Mouse (Mus musculus) liver, embryonic 12.5 days (tissue): ENCODE data around the gene Gm31571. TPM values are rescaled to one million over a fixed set of nuclear protein-coding genes. Genes with fewer than 3 reads are reported as not detected.
"Not testable (repeated sequence)": the region's sequence is repeated elsewhere in the genome, so short reads cannot be mapped to it uniquely, and the experiment has no call there.

Source experiments
- ATAC-seq: fragments of 200-750 bp; cut with Nextera tagmentation; 2 replicates; pipeline ENCODE4 v1.8.0; 2017; ENCODE audit warnings: moderate number of reproducible peaks, mild to moderate bottlenecking, moderate library complexity
- H3K27ac ChIP-seq: fragments of 300-500 bp; sonication (generic); 2 replicates; pipeline ENCODE4 v1.5.1; 2016; ENCODE audit warnings: mild to moderate bottlenecking
- H3K27me3 ChIP-seq: fragments of 300-500 bp; sonication (generic); replicated peaks from 2 replicates; pipeline ENCODE4 v1.6.1; 2016; ENCODE audit warnings: mild to moderate bottlenecking, moderate library complexity
- H3K36me3 ChIP-seq: fragments of 300-500 bp; sonication (generic); 2 replicates; pipeline ENCODE4 v1.6.1; 2016; ENCODE audit warnings: mild to moderate bottlenecking, moderate library complexity
- H3K4me1 ChIP-seq: fragments of 300-500 bp; sonication (generic); 2 replicates; pipeline ENCODE4 v1.6.1; 2016
- H3K4me2 ChIP-seq: fragments of 300-500 bp; sonication (generic); 2 replicates; pipeline ENCODE4 v1.6.1; 2016; ENCODE audit warnings: mild to moderate bottlenecking, moderate library complexity
- H3K4me3 ChIP-seq: fragments of 300-500 bp; sonication (generic); 2 replicates; pipeline ENCODE4 v1.5.1; 2016; ENCODE audit warnings: mild to moderate bottlenecking, moderate library complexity
- H3K9ac ChIP-seq: fragments of 300-500 bp; sonication (generic); 2 replicates; pipeline ENCODE4 v1.6.1; 2016; ENCODE audit warnings: mild to moderate bottlenecking, moderate library complexity
- H3K9me3 ChIP-seq: fragments of 300-500 bp; sonication (generic); replicated peaks from 2 replicates; pipeline ENCODE4 v1.6.1; 2016; ENCODE audit warnings: mild to moderate bottlenecking, moderate library complexity
- WGBS: fragments of 180-500 bp; shearing (Covaris S2); methylation state at CpG from one replicate; pipeline ENCODE4 v1.1.7; 2016; ENCODE audit not compliant: insufficient replicate concordance; 5-methylcytosine and 5-hydroxymethylcytosine counted together
- polyA plus RNA-seq: library from polyadenylated mRNA; unstranded; fragments of >200 nt; fragmentation: Nextera tagmentation; extraction: Ambion mirVana; gene quantifications from 2 replicates; pipeline ENCODE4 v1.2.1, GENCODE M21; 2016

Gene Gm31571
- polyA plus RNA-seq = not detected in 2 replicates

DNA sequence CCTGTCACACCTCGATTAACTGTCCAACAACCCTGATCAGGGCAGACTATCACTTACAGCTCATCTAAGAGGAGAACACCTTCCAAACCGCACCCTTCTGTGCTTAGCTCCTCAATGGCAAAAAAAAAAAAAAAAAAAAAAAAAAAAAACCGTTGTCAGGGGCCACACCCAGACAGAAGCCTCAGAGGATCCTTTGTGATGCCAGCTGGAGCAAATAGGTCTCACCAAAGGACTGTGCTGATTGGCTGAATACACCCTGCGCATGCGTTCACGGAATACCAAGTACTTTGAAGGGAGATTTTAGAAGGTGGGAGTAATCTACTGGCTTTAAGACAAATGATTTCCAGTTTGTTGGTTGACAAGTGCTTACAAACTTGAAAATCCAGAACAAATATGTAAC is at the start of gene Gm31571:
Gene Gm31571, minus strand, starts transcription at position 101 of the 400 bp plus-strand sequence.
- H3K4me3 ChIP-seq, H3K27me3 ChIP-seq, H3K27ac ChIP-seq, H3K4me2 ChIP-seq, H3K9me3 ChIP-seq, H3K4me1 ChIP-seq, H3K36me3 ChIP-seq, H3K9ac ChIP-seq, ATAC-seq: not testable (repeated sequence)
- no CpG with 5 or more reads among the region's 6 CpGs for WGBS
